Mouse (Mus musculus): ENCODE data around the gene Shh. TPM values are rescaled to one million over a fixed set of nuclear protein-coding genes. Genes with fewer than 3 reads are reported as not detected.

The Shh gene
- total RNA-seq, 4 experiments from 2014 or later = 15.7 to 31.6 (median 22.3) TPM

DNA sequence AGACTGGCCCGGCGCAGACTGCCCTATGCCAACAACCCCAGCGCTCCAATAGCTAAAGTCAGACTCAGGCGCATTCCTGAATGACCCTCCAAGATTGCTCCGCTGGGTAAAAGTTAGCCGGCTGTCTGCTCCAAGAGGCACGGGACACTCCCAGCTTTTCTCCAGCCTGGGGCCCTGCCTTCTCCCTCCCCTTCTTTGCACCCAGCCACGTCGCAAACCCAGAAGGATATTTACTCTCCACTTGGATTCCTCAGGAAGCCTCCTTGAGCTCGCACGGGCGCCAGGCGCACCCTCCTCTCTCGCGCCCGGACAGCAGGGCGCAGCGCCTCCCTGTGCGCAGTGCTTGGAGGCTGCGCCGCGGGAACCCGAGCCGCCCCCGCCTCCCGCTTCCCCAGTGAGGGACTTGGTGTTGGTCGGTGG lies 8.2 kb downstream of the Shh start:
- DNase-seq = no peak

GRCm38 (mm10) chr5:28457921-28458641 lies 9.0 kb downstream of the Shh start:
- no peak for DNase-seq

GRCm38 (mm10) chr5:28456366-28456765 lies 10.7 kb downstream of the Shh start:
- DNase-seq = no peak

DNA sequence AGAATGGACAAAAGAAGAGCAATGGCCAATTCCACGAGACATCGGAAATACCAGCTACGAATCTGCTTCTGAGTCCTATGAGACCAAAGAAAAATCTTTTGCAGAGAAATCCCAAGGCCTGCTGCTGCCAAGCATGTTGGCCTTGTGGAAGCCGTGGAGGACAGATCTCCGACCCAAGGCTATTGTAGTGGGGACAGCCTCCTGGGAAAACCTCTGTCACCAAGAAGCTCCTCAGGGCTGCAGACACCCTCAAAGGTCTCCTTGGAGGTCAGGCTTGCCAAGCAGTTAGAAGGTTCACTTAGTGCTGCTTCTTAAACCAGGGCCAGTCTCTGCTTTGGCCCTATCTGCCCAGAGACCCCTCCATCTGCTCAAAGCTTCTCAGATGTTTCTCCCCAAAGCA lies 11.3 kb downstream of the Shh start:
- DNase-seq = peak; percentile 55

DNA sequence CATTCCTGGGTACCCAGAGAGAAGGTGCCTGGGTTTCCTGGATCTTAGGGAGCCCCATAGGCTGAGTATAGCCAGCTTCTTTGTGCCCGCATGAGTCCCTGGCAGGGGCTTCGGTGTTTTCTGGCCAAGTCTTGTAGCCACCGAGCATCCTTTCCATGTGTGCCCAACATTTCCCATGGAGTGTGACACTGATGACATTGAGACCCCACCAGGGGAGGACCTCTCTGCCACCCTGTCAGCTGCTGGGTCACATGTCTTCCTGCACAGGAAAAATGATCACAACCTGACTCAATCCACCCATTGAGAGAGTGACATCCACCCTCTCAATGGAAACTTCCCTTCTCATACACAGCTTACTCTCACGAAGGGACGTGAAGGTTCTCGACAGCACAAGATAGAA lies 12.5 kb downstream of the Shh start:
- no peak for DNase-seq

DNA sequence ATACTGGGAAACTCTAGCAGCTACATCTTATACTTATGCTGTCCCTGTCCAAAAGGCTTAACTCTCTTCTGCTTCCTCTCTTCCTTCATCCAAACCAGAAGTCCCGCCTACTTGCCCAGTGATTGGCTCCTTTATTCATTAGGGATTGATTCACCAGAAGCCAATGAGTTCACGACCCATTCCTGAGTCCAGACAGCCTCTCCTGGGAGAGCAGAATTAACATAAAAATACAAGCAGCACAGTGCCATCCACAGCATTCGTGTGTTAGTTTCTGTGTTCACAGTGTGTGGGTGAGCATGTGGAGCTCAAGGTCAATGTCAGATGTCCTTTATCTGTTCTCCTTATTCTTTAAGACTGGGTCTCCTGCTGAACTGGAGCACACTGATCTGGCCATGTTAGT lies 13.5 kb downstream of the Shh start:
- DNase-seq = no peak

DNA sequence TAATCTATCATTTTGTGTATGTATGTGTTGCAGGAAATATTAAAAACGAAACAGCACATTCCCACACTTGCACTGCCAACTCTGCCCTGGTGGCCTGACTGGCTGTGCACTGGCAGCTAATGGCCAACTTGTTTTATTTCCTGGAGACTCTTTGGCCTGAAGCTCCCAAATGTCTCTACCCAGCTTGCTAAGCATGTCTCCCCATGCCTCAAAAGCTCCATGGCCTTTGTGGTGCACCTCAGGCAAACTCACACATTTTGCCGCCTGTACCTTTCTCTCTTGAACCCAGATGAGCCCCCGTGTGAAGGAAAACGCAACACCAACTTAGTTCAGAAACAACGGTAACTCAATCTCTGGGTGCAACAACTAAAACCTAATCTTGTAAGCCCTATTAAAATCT lies 14.0 kb downstream of the Shh start:
- DNase-seq = no peak

DNA sequence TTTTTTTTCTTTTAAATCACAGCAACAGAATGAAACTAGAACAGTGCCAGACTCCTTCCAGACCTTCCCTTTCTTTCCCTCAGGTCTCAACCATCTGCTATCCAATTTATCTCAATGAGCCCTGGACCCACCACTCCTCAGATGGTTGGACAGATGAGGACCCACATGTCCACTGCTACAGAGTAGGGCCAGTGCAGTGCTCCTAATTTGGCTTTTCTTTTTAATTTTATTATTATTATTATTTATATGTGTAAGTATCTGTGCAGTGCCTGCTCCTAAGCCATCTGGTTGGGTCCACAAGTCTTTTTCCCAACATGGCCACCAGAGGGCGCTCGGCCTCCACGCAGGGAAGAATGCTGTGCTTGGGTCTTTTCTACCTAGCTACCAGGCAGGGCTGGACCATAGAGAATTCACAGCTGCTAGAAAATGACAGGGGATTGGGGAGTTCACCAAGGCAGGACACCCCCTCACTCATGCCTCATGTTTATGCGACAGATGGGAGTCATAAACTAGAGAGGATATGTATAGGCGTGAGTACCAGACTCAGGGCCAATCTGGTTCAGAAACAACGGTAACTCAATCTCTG lies 15.9 kb downstream of the Shh start:
- DNase-seq = peak; percentile 67

- no peak for DNase-seq
These were observed 16.7 kb downstream of the Shh start for GRCm38 (mm10) chr5:28450126-28450890.

GRCm38 (mm10) chr5:28425926-28426325 lies 41.1 kb downstream of the Shh start:
- DNase-seq = no peak

DNA sequence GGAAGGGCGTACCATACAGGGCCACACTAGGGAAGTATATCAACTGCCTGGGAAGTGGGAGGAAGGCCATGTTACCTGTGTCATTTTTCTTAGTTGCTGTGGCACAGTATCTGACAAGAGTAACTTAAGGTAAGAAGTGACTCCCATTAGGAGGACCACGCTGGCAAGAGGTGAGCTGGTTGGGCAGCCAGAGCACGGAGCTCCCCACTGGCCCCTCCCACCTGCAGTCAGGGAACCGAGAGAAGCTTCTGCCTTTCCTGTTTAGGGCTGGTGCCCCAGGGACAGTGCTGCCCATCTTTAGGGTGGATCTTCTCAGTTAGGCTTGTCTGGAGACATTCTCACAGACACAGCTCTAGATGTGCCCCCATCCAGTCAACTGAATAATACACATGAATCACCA lies 43.3 kb downstream of the Shh start:
- no peak for DNase-seq

DNA sequence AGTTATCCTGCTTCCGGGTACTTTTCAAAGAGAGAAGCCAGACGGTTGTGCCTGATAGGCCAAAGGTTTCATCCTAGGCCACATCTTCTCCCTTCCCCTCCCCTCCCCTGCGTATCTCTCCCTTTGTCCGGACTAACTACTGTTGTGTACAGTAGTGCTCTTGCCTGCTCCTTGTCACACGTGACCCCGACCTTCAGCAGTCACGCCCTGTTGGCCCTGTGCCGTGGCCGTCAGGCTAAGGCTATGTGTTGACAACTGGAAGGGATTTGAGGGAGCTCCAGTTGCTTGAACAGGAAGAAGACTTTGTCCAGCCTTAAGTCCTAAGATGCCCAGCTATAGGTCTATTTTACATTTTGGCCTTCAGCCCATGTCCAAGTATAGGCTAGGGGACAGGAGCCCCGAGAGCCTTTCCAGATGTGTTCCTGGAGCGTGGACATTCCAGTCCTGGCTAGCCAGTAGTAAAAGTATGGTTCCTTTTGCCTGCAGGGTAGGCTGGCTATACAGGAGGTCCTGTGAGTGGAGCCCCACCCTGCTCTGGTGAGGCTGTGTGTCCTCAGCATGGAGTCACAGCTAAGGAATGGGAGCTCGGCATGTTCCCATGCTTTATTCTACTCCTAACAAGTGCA lies 47.3 kb downstream of the Shh start:
- peak; percentile 41 for DNase-seq

DNA sequence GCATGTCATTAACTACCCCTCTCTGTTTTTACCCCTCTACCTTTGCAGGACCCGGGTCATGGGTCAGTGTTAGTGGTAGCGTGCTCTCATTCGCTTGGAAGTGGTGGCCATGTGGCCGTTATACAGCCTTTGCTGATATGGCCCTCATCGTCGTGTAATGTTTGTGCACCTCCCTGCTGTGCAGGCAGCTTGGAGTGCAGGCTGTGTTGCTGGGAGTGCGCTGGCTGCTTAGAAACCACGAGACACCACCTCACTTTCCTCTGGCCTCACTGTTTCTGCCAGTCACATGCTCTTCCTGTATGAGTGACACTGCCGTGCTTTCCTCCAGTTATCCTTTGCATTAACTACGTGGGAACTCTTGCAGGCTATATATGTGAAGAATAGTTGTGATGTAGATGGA lies 48.3 kb downstream of the Shh start:
- DNase-seq = no peak

DNA sequence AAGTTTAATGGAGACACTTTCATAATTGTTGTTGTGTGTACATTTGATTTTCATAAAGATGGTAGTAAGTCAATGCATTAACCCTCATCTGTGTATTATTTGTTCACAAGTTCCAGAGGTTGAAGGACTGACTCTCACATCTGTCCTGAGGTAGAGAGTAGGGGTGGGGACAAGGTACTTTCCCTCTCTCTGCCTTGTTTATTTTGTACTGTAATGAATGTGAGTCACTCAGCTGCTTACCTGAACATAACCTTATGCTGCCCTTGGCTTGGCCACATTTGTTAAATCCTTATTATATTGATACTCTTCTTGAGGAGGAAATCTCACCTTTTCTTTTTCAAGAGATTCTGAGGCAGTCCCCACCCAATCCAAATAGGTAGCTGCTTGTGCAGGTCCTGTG lies 51.0 kb downstream of the Shh start:
- DNase-seq = no peak

DNA sequence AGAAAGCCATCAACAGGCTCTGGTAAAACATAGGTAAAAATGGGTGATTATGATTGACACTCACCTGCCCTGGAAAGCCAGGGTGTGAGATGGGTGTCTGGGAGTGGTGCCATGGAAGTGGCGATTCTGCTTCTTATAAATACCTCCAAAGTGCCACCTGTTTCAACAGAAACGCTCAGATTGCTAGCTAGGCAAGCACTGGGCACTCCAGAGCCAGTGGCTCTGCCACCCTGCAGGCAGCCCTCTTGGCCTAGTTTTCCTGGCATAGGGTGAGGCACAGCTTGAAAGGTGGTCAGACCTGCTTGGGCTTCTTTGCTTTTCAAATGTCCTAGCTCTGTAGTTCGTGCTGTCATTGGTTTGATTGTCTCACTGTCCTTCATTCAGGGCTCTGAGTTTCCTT lies 53.0 kb downstream of the Shh start:
- DNase-seq = no peak

DNA sequence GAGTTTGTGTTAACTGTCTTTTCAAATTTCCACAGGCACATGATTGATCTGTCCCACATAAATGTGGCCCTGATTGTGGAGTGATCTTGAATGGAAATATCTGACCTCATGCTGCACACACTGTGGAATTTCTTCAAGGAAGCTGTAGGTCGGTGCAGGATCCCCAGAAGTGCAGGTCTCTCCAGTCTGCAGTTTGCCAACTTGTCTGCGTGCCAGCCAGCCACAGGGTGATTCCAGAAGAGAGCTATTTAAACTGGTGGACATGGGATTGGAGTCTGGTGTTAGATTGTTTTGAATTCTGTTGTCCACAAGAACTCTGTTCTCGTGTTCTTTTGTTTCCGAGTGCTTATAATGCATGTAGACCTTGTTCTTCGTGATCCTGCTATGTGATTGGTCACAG lies 53.5 kb downstream of the Shh start:
- no peak for DNase-seq

- DNase-seq = peak; percentile 56
These were observed 54.9 kb downstream of the Shh start for GRCm38 (mm10) chr5:28412006-28412685.

Other genes starting within 250 kb of the Shh start
- gene Cnpy1, start 221.4 kb downstream of the Shh start, total RNA-seq (2022) = not detected
- gene Rbm33, start 150.1 kb downstream of the Shh start, total RNA-seq (2022) = 10 to 100 TPM; 42.9 to 72.1 (median 55.9) TPM